Mouse (Mus musculus) neural tube, embryonic 12.5 days (tissue): Measurements from ENCODE around the gene Gm20671. TPM values are rescaled to one million over a fixed set of nuclear protein-coding genes. Genes with fewer than 3 reads are reported as not detected.

ENCODE experiments used
- ATAC-seq: fragments of 200-750 bp; cut with Nextera tagmentation; 2 replicates; pipeline ENCODE4 v1.8.0; 2017; ENCODE audit warnings: low read depth, mild to moderate bottlenecking, moderate TSS enrichment, moderate library complexity; ENCODE audit not compliant: low FRiP score
- H3K27ac ChIP-seq: fragments of 300-500 bp; sonication (generic); 2 replicates; pipeline ENCODE4 v1.5.1; 2016
- H3K27me3 ChIP-seq: fragments of 300-500 bp; sonication (generic); replicated peaks from 2 replicates; pipeline ENCODE4 v1.6.1; 2016; ENCODE audit warnings: mild to moderate bottlenecking
- H3K36me3 ChIP-seq: fragments of 300-500 bp; sonication (generic); 2 replicates; pipeline ENCODE4 v1.6.1; 2016; ENCODE audit warnings: mild to moderate bottlenecking
- H3K4me1 ChIP-seq: fragments of 300-500 bp; sonication (generic); 2 replicates; pipeline ENCODE4 v1.6.1; 2016
- H3K4me2 ChIP-seq: fragments of 300-500 bp; sonication (generic); replicated peaks from 2 replicates; pipeline ENCODE4 v1.6.1; 2016; ENCODE audit warnings: mild to moderate bottlenecking
- H3K4me3 ChIP-seq: fragments of 300-500 bp; sonication (generic); 2 replicates; pipeline ENCODE4 v1.5.1; 2016
- H3K9ac ChIP-seq: fragments of 300-500 bp; sonication (generic); 2 replicates; pipeline ENCODE4 v1.6.1; 2016; ENCODE audit warnings: mild to moderate bottlenecking
- H3K9me3 ChIP-seq: fragments of 300-500 bp; sonication (generic); 2 replicates; pipeline ENCODE4 v1.6.1; 2016; ENCODE audit warnings: mild to moderate bottlenecking
- WGBS: fragments of 180-500 bp; shearing (Covaris S2); methylation state at CpG from one replicate; pipeline ENCODE4 v1.1.7; 2016; 5-methylcytosine and 5-hydroxymethylcytosine counted together
- polyA plus RNA-seq: library from polyadenylated mRNA; unstranded; fragments of >200 nt; fragmentation: Nextera tagmentation; extraction: Ambion mirVana; gene quantifications from 2 replicates; pipeline ENCODE4 v1.2.1, GENCODE M21; 2016

The Gm20671 gene
- polyA plus RNA-seq, 1 experiment from 2014 or later: not detected

DNA sequence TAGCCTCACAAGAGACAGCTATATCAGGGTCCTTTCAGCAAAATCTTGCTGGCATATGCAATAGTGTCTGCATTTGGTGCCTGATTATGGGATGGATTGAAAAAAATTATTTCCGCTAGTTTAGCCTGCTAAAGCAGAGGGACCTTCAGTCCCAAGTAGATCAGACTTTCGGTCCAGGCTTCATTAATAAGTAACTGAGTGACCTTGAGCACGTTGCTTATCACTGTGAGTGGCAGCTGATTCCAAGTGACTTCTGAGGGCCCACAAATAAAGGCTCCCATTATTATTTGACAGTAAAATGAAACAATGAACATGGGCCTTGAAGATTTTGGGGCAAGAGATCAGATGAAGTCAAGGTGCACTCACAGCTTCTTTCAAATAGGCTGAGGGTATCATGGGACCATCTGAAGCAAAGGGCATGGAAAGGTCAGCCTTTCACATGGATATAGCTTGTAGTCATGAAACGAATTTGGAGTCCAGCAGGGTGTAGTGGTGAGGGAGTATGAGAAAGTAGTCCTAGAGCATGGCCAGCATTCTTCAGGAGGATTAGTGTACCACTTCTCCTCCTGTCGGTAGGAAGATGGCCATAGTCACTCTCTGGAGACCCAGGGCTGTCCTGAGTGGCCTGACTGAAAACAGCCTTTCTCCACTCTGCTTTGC, 129.6 kb downstream of the Gm20671 start:
- H3K9me3 ChIP-seq: no peaks in the 10 kb centered on the region
- no peaks in the 10 kb centered on the region for H3K27me3 ChIP-seq
- no peaks in the 10 kb centered on the region for H3K4me1 ChIP-seq
- H3K4me2 ChIP-seq: no peak overlapping the region
- 75% methylated on average over 5 of the region's 5 CpGs for WGBS
- no peak overlapping the region for H3K9ac ChIP-seq
- no peaks in the 10 kb centered on the region for H3K36me3 ChIP-seq
- no peak for ATAC-seq
- H3K27ac ChIP-seq: no peak overlapping the region
- H3K4me3 ChIP-seq: no peak overlapping the region

- H3K9me3 ChIP-seq: no peaks in the 10 kb centered on the region
- no peak overlapping the region for H3K27ac ChIP-seq
- WGBS: 64% methylated on average over 2 of the region's 2 CpGs
- no peak overlapping the region for H3K4me2 ChIP-seq
- no peak overlapping the region for H3K4me3 ChIP-seq
- no peak overlapping the region for H3K9ac ChIP-seq
- H3K4me1 ChIP-seq: no peaks in the 10 kb centered on the region
- no peaks in the 10 kb centered on the region for H3K27me3 ChIP-seq
- H3K36me3 ChIP-seq: no peaks in the 10 kb centered on the region
- ATAC-seq: no peak
These were observed 133.5 kb downstream of the Gm20671 start for GRCm38 (mm10) chr5:32693411-32693810.

Other genes with a start within 250 kb of the Gm20671 start
- 32.0 and 32.6 TPM in 2 replicates for gene Yes1, start 215.9 kb downstream of the Gm20671 start, polyA plus RNA-seq
- gene Pisd, start 41.5 kb downstream of the Gm20671 start, polyA plus RNA-seq: 78.0 and 86.6 TPM in 2 replicates
- 15.2 and 21.1 TPM in 2 replicates for gene Prr14l, start 27.1 kb upstream of the Gm20671 start, polyA plus RNA-seq
- gene Depdc5, start 36.6 kb upstream of the Gm20671 start, polyA plus RNA-seq: 34.2 and 37.4 TPM in 2 replicates
- 507 and 538 TPM in 2 replicates for gene Ywhah, start 191.7 kb upstream of the Gm20671 start, polyA plus RNA-seq